Mouse (Mus musculus) brain, embryonic 14.5 days (tissue): ENCODE results near the gene Cxcl9. TPM values are rescaled to one million over a fixed set of nuclear protein-coding genes. Genes with fewer than 3 reads are reported as not detected.

Experiments
- DNase-seq: peaks from one replicate; pipeline ENCODE4 v3.0.0-alpha.2; 2011; ENCODE audit warnings: low read depth
- CTCF ChIP-seq: fragments of 200-500 bp; IDR thresholded peaks from 2 replicates; pipeline ENCODE4 v1.5.1; 2012; ENCODE audit warnings: inconsistent platforms, mild to moderate bottlenecking, moderate library complexity, borderline replicate concordance; ENCODE audit not compliant: insufficient read depth, insufficient read length; ENCODE audit errors: extremely low read depth
- POLR2A ChIP-seq: fragments of 200-500 bp; IDR thresholded peaks from 2 replicates; pipeline ENCODE4 v1.6.1; 2012; ENCODE audit warnings: mild to moderate bottlenecking, inconsistent platforms, borderline replicate concordance; ENCODE audit not compliant: poor library complexity, insufficient read depth, insufficient read length, severe bottlenecking; ENCODE audit errors: extremely low read depth
- polyA plus RNA-seq: library from polyadenylated mRNA; depleted of rRNA; stranded (reverse); fragments of >200 nt; gene quantifications from 2 replicates; pipeline ENCODE4 v1.2.3, GENCODE M21; 2012; rRNA removed

Gene Cxcl9
- polyA plus RNA-seq, 1 experiment: 0.03 TPM

DNA sequence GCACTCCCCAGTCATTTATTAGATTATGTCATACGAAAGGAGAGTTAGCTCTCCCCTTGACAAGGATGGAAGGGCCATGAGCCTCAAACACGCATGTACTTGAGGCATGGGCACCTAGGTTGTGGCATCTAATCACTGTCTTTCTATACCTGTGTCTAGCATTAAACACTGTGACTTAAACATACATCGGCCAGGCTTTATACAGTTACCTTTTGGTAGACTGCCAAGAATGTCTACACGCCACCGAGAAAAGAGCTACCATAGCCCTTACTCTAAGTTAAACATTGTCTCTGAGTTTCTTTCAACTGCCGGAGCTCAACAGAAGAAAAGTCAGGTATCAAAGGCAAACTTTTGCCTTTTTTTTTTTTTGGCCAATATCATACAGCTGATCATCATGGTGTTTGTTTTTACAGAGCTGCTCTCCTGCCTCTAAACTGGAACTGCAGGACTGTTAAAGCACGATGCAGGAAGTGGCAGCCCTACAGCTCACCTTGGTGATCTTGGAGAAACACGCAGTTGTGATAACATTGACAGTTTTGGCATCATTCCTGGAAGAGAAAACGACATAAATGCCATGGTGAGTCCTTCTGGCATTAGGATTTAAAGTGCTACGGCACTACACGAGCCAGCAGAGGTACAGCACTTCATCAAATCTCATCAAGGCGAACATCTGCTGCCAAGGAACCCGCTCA lies 25.6 kb downstream of the Cxcl9 start:
- DNase-seq: no peak
- TF ChIP-seq POLR2A: no peak
- TF ChIP-seq CTCF: no peak

DNA sequence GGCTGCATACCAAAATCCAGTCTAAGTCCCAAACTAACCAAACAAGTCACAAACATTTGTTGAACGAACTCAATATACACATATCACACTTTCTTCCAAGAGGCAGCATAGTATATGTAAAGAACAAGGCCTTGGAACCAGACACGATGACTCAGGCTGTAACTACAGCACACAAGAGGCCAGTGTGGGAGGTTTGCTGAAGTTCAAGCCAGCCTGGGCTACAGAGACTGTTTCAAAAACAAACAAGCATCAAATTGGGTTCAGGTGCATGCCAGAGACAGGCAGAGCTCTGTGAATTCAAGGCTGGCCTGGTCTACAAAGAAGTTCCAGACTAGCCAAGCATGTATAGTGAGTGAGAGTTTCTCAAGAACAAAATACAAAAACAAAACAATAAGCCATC lies 33.4 kb downstream of the Cxcl9 start:
- no peak for DNase-seq
- TF ChIP-seq POLR2A (no peak), CTCF (no peak)

DNA sequence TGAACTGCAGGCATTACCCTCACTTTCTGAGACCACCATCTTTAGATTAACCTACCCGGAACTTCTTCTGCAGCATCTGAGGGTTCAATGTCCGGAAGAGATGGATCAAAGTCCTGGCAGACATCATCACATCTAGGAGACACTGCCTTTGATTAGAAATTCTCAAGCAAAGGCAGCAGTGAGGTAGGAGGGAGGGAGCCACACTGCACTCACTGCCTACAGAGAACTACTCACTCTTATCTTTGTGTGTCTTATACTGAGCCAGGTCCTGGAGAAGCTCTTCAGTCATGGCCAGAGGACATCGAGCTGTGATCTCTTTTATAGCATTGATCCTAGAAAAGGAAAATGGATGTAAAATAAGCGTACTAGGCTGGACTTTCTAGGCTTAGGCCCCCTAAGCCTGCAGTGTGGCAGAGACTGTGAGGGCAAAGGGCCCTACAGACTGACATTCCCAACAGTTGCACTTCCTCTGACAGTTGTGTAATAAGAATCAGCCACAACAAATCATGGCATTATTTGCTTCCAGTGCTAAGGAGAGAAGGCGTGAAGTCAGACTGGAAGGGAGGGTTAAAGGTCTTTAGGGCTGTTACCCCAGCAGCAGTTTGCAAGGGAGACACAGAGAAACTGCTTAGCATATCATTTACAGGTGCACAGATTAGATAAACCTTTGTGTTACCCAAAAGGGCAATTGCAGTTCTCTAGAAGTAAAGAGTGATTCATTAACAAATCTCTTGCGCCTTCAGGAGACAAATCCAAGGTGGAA lies 36.0 kb downstream of the Cxcl9 start:
- DNase-seq: no peak
- TF ChIP-seq CTCF: no peak
- no peak for TF ChIP-seq POLR2A

DNA sequence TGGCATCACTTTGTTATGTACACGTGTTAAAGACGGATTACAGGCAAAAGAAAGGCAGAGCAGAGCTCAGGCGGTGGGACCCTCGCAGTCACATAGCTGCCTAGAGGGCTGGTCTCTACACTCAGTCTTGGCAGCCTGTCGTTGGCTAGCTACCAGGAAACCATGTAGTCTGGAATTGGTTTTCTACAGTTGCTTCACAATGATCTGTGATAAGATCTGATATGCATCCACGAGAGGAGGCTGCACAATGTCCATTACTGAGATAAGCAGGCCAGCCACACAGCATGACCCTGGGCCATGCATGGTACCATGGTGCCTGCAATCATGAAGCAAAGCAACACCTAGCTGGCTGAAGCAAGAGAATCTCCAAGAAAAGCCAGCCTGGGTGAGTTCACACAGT lies 40.0 kb downstream of the Cxcl9 start:
- DNase-seq: no peak
- no peak for TF ChIP-seq CTCF
- no peak for TF ChIP-seq POLR2A

DNA sequence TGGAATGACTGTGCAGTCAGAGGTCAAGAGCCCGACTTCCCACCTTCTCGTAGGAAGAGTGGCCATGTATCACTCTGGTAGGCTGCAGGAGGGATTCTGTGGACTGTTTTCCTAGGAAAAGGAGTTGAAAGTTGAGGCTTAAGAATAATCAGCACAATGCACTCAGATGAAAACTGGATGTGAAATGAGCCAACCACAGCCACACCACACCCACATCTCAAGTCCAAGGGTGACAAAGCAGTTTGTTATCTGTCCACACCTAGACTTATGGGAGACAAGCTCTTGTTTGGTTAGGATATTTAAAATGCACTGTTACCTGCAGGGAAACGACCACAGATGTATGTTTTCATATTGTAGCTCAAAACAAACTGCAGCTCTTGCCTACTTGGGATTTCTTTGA lies 44.8 kb downstream of the Cxcl9 start:
- TF ChIP-seq POLR2A (no peak), CTCF (no peak)
- DNase-seq: no peak

DNA sequence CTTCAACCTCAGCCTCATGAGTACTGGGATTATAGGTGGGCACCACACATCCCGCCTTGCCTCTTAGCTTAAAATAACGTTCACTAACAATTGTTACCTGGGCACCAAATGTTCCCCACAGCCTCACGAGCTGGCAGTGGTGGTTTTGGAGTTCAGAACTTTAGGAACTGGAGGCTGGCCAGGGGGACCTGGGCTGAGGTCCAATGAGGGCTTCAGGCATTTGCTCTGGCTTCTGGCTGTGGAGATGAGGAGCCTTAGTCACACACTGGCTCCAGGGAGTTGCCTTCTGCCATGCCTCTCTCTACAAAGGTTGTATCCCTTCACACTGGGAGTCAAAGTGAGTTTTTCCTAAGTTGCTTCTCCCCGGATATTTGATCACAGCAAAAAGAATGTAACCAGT lies 45.3 kb downstream of the Cxcl9 start:
- TF ChIP-seq POLR2A (no peak), CTCF (no peak)
- no peak for DNase-seq

DNA sequence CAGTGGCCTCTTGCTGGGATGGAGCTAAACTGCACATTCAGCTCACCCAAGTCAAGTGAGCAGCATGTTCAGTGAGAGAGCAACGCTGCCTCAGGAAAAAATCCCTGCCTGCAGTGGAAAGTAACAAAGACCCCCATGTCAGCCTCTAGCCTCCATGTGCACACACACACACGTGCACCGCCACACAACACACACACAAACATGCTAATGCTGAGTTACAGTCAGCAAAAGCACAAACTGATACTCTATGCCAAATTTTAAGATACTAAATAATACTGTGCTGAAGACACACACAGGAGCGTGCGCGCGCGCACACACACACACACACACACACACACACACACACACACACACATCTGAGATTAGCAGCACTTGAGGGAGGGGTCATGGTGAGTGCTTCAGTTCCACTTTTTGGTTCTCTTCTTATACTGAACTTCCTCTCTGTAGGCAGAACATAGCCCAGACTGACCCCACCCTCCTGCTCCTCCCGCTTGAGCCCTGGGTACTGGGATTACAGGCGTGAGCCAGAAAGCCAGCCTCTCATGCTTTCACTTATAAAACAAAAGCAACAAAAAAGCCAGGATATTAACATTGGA lies 48.8 kb downstream of the Cxcl9 start:
- TF ChIP-seq CTCF (no peak), POLR2A (no peak)
- peak; percentile 5 for DNase-seq

DNA sequence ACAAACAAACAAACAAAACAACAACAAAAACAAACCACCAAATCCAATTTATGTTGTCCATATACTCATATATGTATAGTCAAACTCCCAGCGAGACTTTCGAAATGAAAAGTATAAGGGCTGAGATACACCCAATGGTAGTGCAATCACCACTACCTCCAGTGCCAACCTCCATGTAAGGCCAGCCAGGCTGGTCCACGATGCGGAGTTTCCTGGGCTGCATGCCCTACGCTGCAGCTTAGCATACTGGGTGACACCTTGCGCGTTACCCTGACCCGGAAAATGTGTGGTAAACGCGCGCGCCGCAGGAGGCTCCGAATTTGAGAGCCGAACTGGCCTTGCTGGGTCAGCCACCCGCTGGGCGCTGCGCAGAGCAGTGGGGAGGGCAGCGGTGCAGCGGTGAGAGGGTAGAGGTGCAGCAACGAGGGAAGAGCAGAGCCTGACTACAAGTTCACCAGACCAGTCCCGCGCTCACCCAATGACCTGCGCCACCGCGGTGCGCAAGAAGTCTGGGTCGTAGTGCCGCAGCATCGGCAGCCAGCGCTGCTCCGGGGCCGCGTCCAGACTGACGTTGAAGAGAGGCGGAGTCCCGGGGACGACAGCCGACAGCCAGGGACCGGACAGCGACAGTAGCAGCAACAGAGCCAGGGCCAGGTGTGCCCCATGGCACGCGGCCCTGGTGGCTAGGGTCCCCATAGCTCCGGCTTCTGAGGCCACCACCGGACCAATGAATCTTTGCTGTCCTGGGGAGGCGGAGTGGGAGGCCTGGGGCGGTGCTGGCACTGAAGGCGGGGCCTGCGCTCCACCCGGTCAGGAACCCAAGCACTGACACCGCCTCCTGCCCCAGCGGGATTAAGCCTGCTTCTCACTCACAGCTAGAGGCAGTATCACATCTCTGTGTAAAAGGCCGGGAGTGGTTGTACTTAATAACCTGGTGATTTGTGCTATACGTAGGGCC lies 50.2 kb downstream of the Cxcl9 start, which contains the start of gene Naaa:
Gene Naaa (minus strand): TSS at position 734 of the 958 bp plus-strand sequence.
- TF ChIP-seq POLR2A: peak; percentile 47; the same call in 1 of the 2 replicates
- TF ChIP-seq CTCF: no peak
- DNase-seq: peak; percentile 86

Other genes with a start within 250 kb of the Cxcl9 start
- 117 and 172 TPM in 2 replicates for gene G3bp2, start 244.4 kb downstream of the Cxcl9 start, polyA plus RNA-seq
- gene Uso1, start 190.1 kb downstream of the Cxcl9 start, polyA plus RNA-seq: 39.4 and 46.2 TPM in 2 replicates
- gene U90926, start 112.7 kb downstream of the Cxcl9 start, polyA plus RNA-seq: not detected in 2 replicates
- 0.74 and 1.3 TPM in 2 replicates for gene Ppef2, start 71.8 kb downstream of the Cxcl9 start, polyA plus RNA-seq
- gene Naaa, start 49.9 kb downstream of the Cxcl9 start, polyA plus RNA-seq: 9.4 and 15.5 TPM in 2 replicates
- gene Sdad1, start 17.6 kb downstream of the Cxcl9 start, polyA plus RNA-seq: 18.7 and 25.4 TPM in 2 replicates
- gene Art3, start 3.7 kb upstream of the Cxcl9 start, polyA plus RNA-seq: 2.1 and 3.8 TPM in 2 replicates
- 0.69 and 0.70 TPM in 2 replicates for gene Cxcl10, start 20.8 kb upstream of the Cxcl9 start, polyA plus RNA-seq
- 53.3 and 53.6 TPM in 2 replicates for gene Nup54, start 107.1 kb upstream of the Cxcl9 start, polyA plus RNA-seq
- gene Scarb2, start 178.8 kb upstream of the Cxcl9 start, polyA plus RNA-seq: 57.4 and 71.5 TPM in 2 replicates
- 0.37 and 0.56 TPM in 2 replicates for gene Fam47e, start 227.0 kb upstream of the Cxcl9 start, polyA plus RNA-seq